Mouse (Mus musculus) intestine, embryonic 14.5 days (tissue): Measurements from ENCODE around the gene Ptrhd1. TPM values are rescaled to one million over a fixed set of nuclear protein-coding genes. Genes with fewer than 3 reads are reported as not detected.
A peak's percentile ranks its signal among the peaks of the same experiment; 100 is the strongest.

Experiments used
- ATAC-seq: fragments of 200-750 bp; cut with Nextera tagmentation; replicated peaks from 2 replicates; pipeline ENCODE4 v1.8.0; 2017; ENCODE audit warnings: low read depth, moderate number of reproducible peaks, moderate TSS enrichment, moderate library complexity; ENCODE audit not compliant: low FRiP score, low TSS enrichment
- DNase-seq: peaks from one replicate; pipeline ENCODE4 v3.0.0-alpha.2; 2018; ENCODE audit warnings: low spot score
- H3K27ac ChIP-seq: fragments of 300-500 bp; sonication (generic); 2 replicates; pipeline ENCODE4 v1.5.1; 2014; ENCODE audit warnings: low read depth, mild to moderate bottlenecking, control low read depth
- H3K27me3 ChIP-seq: fragments of 300-500 bp; sonication (generic); replicated peaks from 2 replicates; pipeline ENCODE4 v1.6.1; 2014; ENCODE audit warnings: low read length, control low read depth; ENCODE audit not compliant: control insufficient read depth, insufficient read depth
- H3K36me3 ChIP-seq: fragments of 300-500 bp; sonication (generic); 2 replicates; pipeline ENCODE4 v1.6.1; 2014; ENCODE audit warnings: low read length, control low read depth; ENCODE audit not compliant: control insufficient read depth, insufficient read depth
- H3K4me1 ChIP-seq: fragments of 300-500 bp; sonication (generic); replicated peaks from 2 replicates; pipeline ENCODE4 v1.6.1; 2014; ENCODE audit warnings: low read length, control low read depth, mixed read lengths; ENCODE audit not compliant: control insufficient read depth, insufficient read depth
- H3K4me2 ChIP-seq: fragments of 300-500 bp; sonication (generic); 2 replicates; pipeline ENCODE4 v1.6.1; 2014; ENCODE audit warnings: low read length
- H3K4me3 ChIP-seq: fragments of 300-500 bp; sonication (generic); 2 replicates; pipeline ENCODE4 v1.5.1; 2014; ENCODE audit warnings: low read depth, low read length, control low read depth, mixed read lengths
- H3K9ac ChIP-seq: fragments of 300-500 bp; sonication (generic); 2 replicates; pipeline ENCODE4 v1.6.1; 2014; ENCODE audit warnings: mild to moderate bottlenecking, low read length
- H3K9me3 ChIP-seq: fragments of 300-500 bp; sonication (generic); 2 replicates; pipeline ENCODE4 v1.6.1; 2016; ENCODE audit warnings: low read length, control low read depth; ENCODE audit not compliant: control insufficient read depth
- WGBS: fragments of 180-500 bp; shearing (Covaris S2); extraction: QIAGEN DNeasy Blood & Tissue Kit; methylation state at CpG from one replicate; pipeline ENCODE4 v1.1.7; 2014; 5-methylcytosine and 5-hydroxymethylcytosine counted together
- polyA plus RNA-seq: library from polyadenylated mRNA; unstranded; fragments of >200 nt; fragmentation: Nextera tagmentation; extraction: Ambion mirVana; gene quantifications from 2 replicates; pipeline ENCODE4 v1.2.1, GENCODE M21; 2014

Ptrhd1 gene
- polyA plus RNA-seq: 6.7 and 7.6 TPM in 2 replicates

GRCm38 (mm10) chr12:4233572-4234508 is at the start of gene Ptrhd1, which contains the start of gene Cenpo:
TSS of gene Ptrhd1 (plus strand) at chr12:4234027.
TSS of gene Cenpo (minus strand) at chr12:4234294.
- peak; percentile 99 for ATAC-seq
- Histone ChIP-seq H3K27ac (peak within 1 kb of the TSS; percentile 92), H3K9ac (peak within 1 kb of the TSS; percentile 63), H3K4me2 (peak within 1 kb of the TSS; percentile 57), H3K36me3 (peaks cover 20% of the 10 kb centered on the region; the same call in 1 of the 2 replicates), H3K27me3 (no peaks in the 10 kb centered on the region), H3K4me1 (peaks cover 8% of the 10 kb centered on the region), H3K9me3 (no peaks in the 10 kb centered on the region), H3K4me3 (peak within 1 kb of the TSS; percentile 57)
- under 1% methylated on average over 50 of the region's 50 CpGs for WGBS
- peak; percentile 99 for DNase-seq

GRCm38 (mm10) chr12:4184648-4185047 is 49.2 kb upstream of the Ptrhd1 start:
- no peak for DNase-seq
- Histone ChIP-seq H3K4me3 (no peak overlapping the region), H3K4me2 (no peak overlapping the region), H3K36me3 (no peaks in the 10 kb centered on the region), H3K4me1 (peaks cover 3% of the 10 kb centered on the region), H3K27me3 (no peaks in the 10 kb centered on the region), H3K9ac (no peak overlapping the region), H3K27ac (no peak overlapping the region), H3K9me3 (no peaks in the 10 kb centered on the region)
- no peak for ATAC-seq
- 37% methylated on average over 2 of the region's 2 CpGs for WGBS

- H3K36me3 ChIP-seq: no peaks in the 10 kb centered on the region
- H3K9me3 ChIP-seq: no peaks in the 10 kb centered on the region
- DNase-seq: peak; percentile 67
- ATAC-seq: peak; percentile 75
- H3K4me2 ChIP-seq: no peak overlapping the region
- H3K9ac ChIP-seq: no peak overlapping the region
- H3K27me3 ChIP-seq: no peaks in the 10 kb centered on the region
- no peak overlapping the region for H3K4me3 ChIP-seq
- H3K4me1 ChIP-seq: peaks cover 16% of the 10 kb centered on the region
- peak overlapping the region; percentile 1; the same call in 1 of the 2 replicates for H3K27ac ChIP-seq
- 36% methylated on average over 14 of the region's 14 CpGs for WGBS
Observed at GRCm38 (mm10) chr12:4188171-4189059, 45.4 kb upstream of the Ptrhd1 start.

- H3K27ac ChIP-seq: no peak overlapping the region
- DNase-seq (no peak), ATAC-seq (no peak)
Observed at GRCm38 (mm10) chr12:4189060-4189447, 44.8 kb upstream of the Ptrhd1 start.

GRCm38 (mm10) chr12:4192514-4192913 is 41.3 kb upstream of the Ptrhd1 start:
- Histone ChIP-seq H3K9me3 (no peaks in the 10 kb centered on the region), H3K36me3 (peaks cover 8% of the 10 kb centered on the region; the same call in 1 of the 2 replicates), H3K4me2 (no peak overlapping the region), H3K4me1 (peaks cover 18% of the 10 kb centered on the region), H3K27me3 (no peaks in the 10 kb centered on the region), H3K27ac (peak overlapping the region; percentile 51; the same call in 1 of the 2 replicates), H3K9ac (no peak overlapping the region), H3K4me3 (no peak overlapping the region)
- DNase-seq: no peak
- 53% methylated on average over 6 of the region's 6 CpGs for whole genome bisulfite sequencing
- ATAC-seq: no peak

More at GRCm38 (mm10) chr12:4189060-4189447, 44.8 kb upstream of the Ptrhd1 start:
- H3K4me2 ChIP-seq: no peak overlapping the region
- H3K36me3 ChIP-seq: no peaks in the 10 kb centered on the region
- no peak overlapping the region for H3K9ac ChIP-seq
- no peaks in the 10 kb centered on the region for H3K27me3 ChIP-seq
- 49% methylated on average over 5 of the region's 5 CpGs for WGBS
- H3K9me3 ChIP-seq: no peaks in the 10 kb centered on the region
- H3K4me3 ChIP-seq: no peak overlapping the region
- H3K4me1 ChIP-seq: peaks cover 18% of the 10 kb centered on the region

GRCm38 (mm10) chr12:4193025-4193740 is 40.6 kb upstream of the Ptrhd1 start:
- H3K9ac ChIP-seq: no peak overlapping the region
- H3K4me3 ChIP-seq: no peak overlapping the region
- H3K27me3 ChIP-seq: no peaks in the 10 kb centered on the region
- no peak overlapping the region for H3K4me2 ChIP-seq
- ATAC-seq (0 out of 2 replicates have a peak, but pooled peaks have one; percentile 9), DNase-seq (peak; percentile 59)
- peaks cover 12% of the 10 kb centered on the region for H3K36me3 ChIP-seq
- H3K9me3 ChIP-seq: no peaks in the 10 kb centered on the region
- WGBS: 37% methylated on average over 10 of the region's 10 CpGs
- H3K27ac ChIP-seq: peak overlapping the region; percentile 51; the same call in 1 of the 2 replicates
- peaks cover 16% of the 10 kb centered on the region for H3K4me1 ChIP-seq

GRCm38 (mm10) chr12:4194643-4195042 is 39.2 kb upstream of the Ptrhd1 start:
- H3K9me3 ChIP-seq: no peaks in the 10 kb centered on the region
- no peaks in the 10 kb centered on the region for H3K27me3 ChIP-seq
- H3K27ac ChIP-seq: no peak overlapping the region
- no peak for ATAC-seq
- 93% methylated on average over 14 of the region's 14 CpGs for WGBS
- no peak overlapping the region for H3K4me2 ChIP-seq
- H3K9ac ChIP-seq: no peak overlapping the region
- peaks cover 22% of the 10 kb centered on the region for H3K36me3 ChIP-seq
- peaks cover 15% of the 10 kb centered on the region for H3K4me1 ChIP-seq
- DNase-seq: no peak
- H3K4me3 ChIP-seq: no peak overlapping the region

- DNase-seq (no peak), ATAC-seq (no peak)
- no peak overlapping the region for H3K9ac ChIP-seq
- no peaks in the 10 kb centered on the region; the same call in 1 of the 2 replicates for H3K4me1 ChIP-seq
- peaks cover 42% of the 10 kb centered on the region for H3K36me3 ChIP-seq
- H3K4me2 ChIP-seq: no peak overlapping the region
- H3K4me3 ChIP-seq: no peak overlapping the region
- H3K9me3 ChIP-seq: no peaks in the 10 kb centered on the region
- no peak overlapping the region for H3K27ac ChIP-seq
- WGBS: 85% methylated on average over 4 of the region's 4 CpGs
- no peaks in the 10 kb centered on the region for H3K27me3 ChIP-seq
Observed at GRCm38 (mm10) chr12:4198702-4199101, 35.1 kb upstream of the Ptrhd1 start.
